Mouse (Mus musculus): ENCODE measurements around the gene Arid1b.

Arid1b gene

GRCm38 (mm10) chr17:5157609-5158008 is 163.5 kb downstream of the Arid1b start:
- no peak for DNase-seq (ENCODE audit: low read depth)

GRCm38 (mm10) chr17:5162525-5162924 is 168.4 kb downstream of the Arid1b start:
- DNase-seq (ENCODE audit: low read depth) = peak; percentile 34

- no peak for DNase-seq (ENCODE audit: low read depth)
These were observed 169.2 kb downstream of the Arid1b start for GRCm38 (mm10) chr17:5163251-5163826.

- no peak for DNase-seq (ENCODE audit: low read depth)
These were observed 170.7 kb downstream of the Arid1b start for GRCm38 (mm10) chr17:5164794-5165193.

- DNase-seq (ENCODE audit: low read depth) = no peak
These were observed 171.2 kb downstream of the Arid1b start for GRCm38 (mm10) chr17:5165201-5165825.

- DNase-seq (ENCODE audit: low read depth) = no peak
These were observed 172.0 kb downstream of the Arid1b start for GRCm38 (mm10) chr17:5166175-5166574.

GRCm38 (mm10) chr17:5168046-5168445 is 173.9 kb downstream of the Arid1b start:
- DNase-seq (ENCODE audit: low read depth) = no peak

GRCm38 (mm10) chr17:5168640-5169039 is 174.5 kb downstream of the Arid1b start:
- DNase-seq (ENCODE audit: low read depth) = no peak

- no peak for DNase-seq (ENCODE audit: low read depth)
These were observed 176.2 kb downstream of the Arid1b start for GRCm38 (mm10) chr17:5170321-5170720.

- no peak for DNase-seq (ENCODE audit: low read depth)
These were observed 177.3 kb downstream of the Arid1b start for GRCm38 (mm10) chr17:5171467-5171866.

- no peak for DNase-seq (ENCODE audit: low read depth)
These were observed 180.4 kb downstream of the Arid1b start for GRCm38 (mm10) chr17:5174426-5175020.

GRCm38 (mm10) chr17:5175535-5175934 is 181.4 kb downstream of the Arid1b start:
- DNase-seq (ENCODE audit: low read depth) = no peak

GRCm38 (mm10) chr17:5176315-5176714 is 182.2 kb downstream of the Arid1b start:
- peak; percentile 17 for DNase-seq (ENCODE audit: low read depth)

- DNase-seq (ENCODE audit: low read depth) = no peak
These were observed 184.4 kb downstream of the Arid1b start for GRCm38 (mm10) chr17:5178534-5178933.

- DNase-seq (ENCODE audit: low read depth) = no peak
These were observed 184.9 kb downstream of the Arid1b start for GRCm38 (mm10) chr17:5179004-5179403.

GRCm38 (mm10) chr17:5179412-5179811 is 185.3 kb downstream of the Arid1b start:
- no peak for DNase-seq (ENCODE audit: low read depth)

- no peak for DNase-seq (ENCODE audit: low read depth)
These were observed 185.9 kb downstream of the Arid1b start for GRCm38 (mm10) chr17:5179925-5180525.

- no peak for DNase-seq (ENCODE audit: low read depth)
These were observed 186.8 kb downstream of the Arid1b start for GRCm38 (mm10) chr17:5180925-5181324.

- no peak for DNase-seq (ENCODE audit: low read depth)
These were observed 188.4 kb downstream of the Arid1b start for GRCm38 (mm10) chr17:5182493-5182892.

GRCm38 (mm10) chr17:5185501-5185900 is 191.4 kb downstream of the Arid1b start:
- no peak for DNase-seq (ENCODE audit: low read depth)

GRCm38 (mm10) chr17:5187546-5187945 is 193.4 kb downstream of the Arid1b start:
- peak; percentile 60 for DNase-seq (ENCODE audit: low read depth)

GRCm38 (mm10) chr17:5188400-5188799 is 194.3 kb downstream of the Arid1b start:
- DNase-seq (ENCODE audit: low read depth) = no peak
